Mouse (Mus musculus): ENCODE measurements around the gene Ms4a10.

The Ms4a10 gene

DNA sequence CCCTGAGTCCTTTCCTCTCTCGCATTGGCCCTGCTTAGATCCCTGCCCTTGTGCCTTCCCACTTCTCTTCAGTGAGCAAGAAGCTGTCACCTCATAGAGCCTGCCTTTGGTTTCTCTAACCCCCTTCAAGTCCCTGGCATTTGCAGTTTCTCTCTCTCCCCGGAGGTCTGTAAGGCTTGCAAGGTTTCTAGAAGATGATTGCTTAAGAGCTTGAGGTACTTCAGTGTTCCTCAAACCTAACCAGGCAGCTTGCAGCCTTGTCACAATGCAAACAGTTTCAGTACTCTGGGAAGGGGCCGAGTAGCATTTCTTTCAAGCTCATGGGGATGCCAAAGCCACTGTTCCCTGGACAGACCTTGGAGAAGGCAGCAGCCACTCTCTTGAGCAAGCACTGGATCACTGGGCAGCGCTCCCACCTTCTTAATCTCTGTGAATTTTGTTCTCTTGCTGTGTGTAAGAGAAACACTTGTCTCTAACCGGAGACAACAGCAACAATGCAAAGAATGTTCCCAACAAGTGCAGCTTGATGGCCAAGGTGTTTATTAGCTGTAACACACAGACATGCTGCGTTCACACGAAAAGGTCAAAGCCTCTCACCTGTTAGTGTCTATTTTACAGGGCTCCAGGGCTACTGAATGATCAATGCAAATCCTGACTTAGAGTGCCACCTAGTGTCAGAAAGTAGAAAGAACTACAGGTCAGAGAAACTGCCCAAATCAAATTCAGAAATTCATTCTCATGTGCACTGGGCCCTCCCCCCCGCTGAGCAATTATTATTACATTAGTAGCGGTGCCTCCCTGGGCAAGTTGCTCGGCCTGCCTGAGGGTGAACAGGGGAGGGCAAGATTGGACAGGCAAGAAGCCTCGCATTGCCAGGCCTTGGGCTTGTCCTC, 15.1 kb downstream of the Ms4a10 start:
- no peak for DNase-seq

- DNase-seq: peak; percentile 8
Measured at GRCm38 (mm10) chr19:10952021-10952939, 22.2 kb downstream of the Ms4a10 start.

- DNase-seq: no peak
Measured at GRCm38 (mm10) chr19:10949558-10949957, 24.9 kb downstream of the Ms4a10 start.

DNA sequence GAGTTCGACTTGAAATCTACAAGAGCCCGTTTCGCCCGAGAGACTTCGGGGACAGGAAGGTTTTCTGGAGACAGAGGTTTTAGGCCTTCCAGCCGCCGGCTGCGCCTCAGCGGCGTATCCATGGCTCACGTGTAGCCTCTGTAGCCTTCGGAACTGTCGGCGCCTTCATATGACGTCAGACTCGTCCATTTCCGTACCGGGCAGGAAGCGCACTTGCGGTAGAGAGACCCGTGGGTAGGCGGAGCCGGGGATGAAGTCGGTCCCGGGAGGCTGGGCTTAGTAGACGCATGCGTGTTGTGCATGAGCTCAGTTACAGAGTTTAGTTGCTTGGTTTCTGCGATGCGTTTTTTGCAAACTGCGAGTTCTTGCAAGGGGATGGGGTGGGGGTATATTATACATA, 25.4 kb downstream of the Ms4a10 start, which contains the start of gene Ccdc86:
Gene Ccdc86 (minus strand): TSS at position 155 of the 400 bp plus-strand sequence.
- peak; percentile 95 for DNase-seq

DNA sequence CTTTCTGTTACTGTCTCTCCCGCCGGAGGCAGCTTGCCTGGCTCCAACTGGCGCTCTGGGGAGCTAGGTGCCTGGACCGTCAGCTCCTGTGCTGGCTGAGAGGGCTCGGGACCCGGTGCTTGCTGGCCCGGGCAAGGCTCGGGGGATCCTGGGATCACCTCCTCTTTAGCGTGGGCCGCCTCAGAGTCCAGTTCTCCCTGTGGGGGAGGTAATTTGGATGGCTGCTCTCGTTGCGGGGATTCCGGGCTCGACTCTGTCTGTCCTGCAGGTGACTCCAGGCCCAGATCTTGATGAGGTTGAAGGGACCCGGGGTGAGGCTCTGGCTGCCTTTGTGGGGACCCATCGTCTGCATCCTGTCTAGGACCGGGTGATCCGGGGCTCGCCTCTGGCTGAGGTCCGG, 26.1 kb downstream of the Ms4a10 start:
- peak; percentile 8 for DNase-seq

GRCm38 (mm10) chr19:10947219-10947618, 27.3 kb downstream of the Ms4a10 start:
- no peak for DNase-seq

GRCm38 (mm10) chr19:10946506-10946905, 28.0 kb downstream of the Ms4a10 start:
- no peak for DNase-seq

DNA sequence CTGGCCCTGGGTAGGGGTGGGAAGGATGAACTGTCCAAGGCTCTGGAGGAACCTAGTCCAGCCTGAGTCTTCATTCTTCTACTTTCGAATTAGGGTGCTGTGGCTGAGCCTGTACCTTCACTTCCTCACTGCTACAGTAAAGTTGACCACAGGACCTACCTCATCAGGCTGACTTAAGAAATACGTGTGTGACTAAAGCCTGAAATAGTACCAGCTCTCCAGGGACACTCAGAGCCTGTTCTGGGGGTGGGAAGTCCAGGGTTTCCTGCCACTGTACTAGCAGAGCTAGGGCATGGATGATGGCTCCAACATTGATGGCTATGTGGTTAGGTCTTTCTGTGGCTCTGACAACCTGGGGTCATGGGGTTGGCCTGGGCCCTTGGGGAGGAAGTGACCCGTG, 30.5 kb downstream of the Ms4a10 start:
- no peak for DNase-seq

GRCm38 (mm10) chr19:10940801-10941457, 33.5 kb downstream of the Ms4a10 start:
- DNase-seq: no peak

- DNase-seq: peak; percentile 62
Measured at GRCm38 (mm10) chr19:10940097-10940800, 34.2 kb downstream of the Ms4a10 start.

DNA sequence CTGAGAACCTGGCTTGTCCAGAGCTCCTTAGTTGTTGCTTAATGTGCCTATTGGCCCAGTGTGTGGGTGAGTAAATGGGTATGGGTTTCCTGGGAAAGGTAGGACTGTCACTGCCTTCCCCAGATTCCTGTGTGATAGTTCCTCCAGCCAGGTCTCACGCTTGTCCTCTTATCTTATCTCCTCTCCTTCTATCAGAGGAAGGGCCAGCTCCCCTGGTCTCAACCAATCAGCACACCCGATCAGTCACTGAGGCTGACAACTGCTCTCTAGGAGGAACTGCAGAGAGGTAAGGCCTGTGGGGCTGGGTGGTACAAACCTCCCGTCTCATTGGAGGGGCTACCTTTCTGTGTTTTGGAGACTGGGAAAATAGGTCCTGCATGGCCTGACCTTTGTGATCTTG, 35.7 kb downstream of the Ms4a10 start:
- DNase-seq: no peak

DNA sequence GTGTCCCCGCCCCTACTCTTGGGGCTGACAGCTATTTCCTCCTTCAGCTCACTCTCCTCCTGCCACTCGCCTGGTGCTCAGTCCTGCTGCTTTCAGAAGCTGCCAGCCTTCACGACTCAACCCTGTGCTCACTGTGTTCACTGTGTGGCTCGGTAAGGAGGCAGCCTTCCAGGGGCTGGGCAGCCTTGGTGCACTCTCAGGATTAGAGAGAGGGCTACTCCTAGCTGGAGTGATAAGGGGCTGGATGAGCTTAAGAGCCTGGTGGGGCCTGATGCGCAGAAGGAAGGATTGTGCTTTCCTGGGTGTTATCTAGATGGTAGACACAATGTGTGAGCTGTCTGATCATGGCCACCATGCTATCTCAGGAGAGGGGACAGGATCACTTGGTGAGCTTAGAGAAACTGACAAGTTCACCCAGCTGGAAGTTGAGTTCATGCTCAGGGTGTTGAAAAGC, 37.3 kb downstream of the Ms4a10 start, which contains the start of gene Ptgdr2:
Gene Ptgdr2 (plus strand): TSS at position 51 of the 454 bp plus-strand sequence.
- DNase-seq: no peak

GRCm38 (mm10) chr19:10936077-10936476, 38.4 kb downstream of the Ms4a10 start:
- no peak for DNase-seq

- DNase-seq: no peak
Measured at GRCm38 (mm10) chr19:10935029-10935428, 39.4 kb downstream of the Ms4a10 start.

- no peak for DNase-seq
Measured at GRCm38 (mm10) chr19:10930641-10931040, 43.8 kb downstream of the Ms4a10 start.

- DNase-seq: no peak
Measured at GRCm38 (mm10) chr19:10926666-10927065, 47.8 kb downstream of the Ms4a10 start.

GRCm38 (mm10) chr19:10926123-10926621, 48.3 kb downstream of the Ms4a10 start:
- DNase-seq: peak; percentile 41

DNA sequence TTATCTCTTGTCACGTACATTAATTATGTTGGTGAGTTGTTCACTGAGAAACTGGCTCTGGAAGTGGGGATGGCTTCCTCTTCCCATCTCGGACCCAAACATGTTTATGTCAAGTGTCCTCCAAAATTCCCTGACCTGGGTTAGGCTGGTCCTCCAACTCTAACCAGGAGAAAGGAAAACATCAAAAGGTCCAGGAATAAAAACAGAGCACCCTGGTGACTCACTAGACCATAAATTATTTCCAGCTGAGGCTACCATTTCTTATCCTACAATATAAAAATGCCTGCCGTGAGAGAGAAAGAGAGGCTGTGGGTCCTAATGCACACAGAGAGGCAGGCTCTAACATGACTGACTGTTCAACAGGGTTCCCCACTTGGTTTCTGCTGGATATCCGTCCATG, 50.2 kb downstream of the Ms4a10 start:
- DNase-seq: no peak

DNA sequence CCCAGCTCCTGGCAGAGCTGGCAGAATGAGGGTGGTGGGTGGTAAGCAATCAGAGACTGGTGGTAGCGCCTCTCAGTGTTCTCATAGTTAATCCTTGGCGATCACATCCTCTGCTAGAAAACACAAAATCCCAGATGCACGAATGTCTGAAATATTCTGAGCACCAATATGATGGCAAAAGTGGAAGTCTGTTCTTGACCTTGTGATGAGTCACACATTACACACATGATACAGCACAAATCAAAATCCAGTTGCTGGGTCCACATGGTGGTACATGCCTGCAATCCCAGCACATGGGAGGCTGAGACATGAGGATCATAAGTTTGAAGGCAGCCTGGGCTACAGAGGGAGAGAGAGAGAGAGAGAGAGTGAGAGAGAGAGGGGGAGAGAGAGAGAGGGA, 53.4 kb downstream of the Ms4a10 start:
- no peak for DNase-seq

DNA sequence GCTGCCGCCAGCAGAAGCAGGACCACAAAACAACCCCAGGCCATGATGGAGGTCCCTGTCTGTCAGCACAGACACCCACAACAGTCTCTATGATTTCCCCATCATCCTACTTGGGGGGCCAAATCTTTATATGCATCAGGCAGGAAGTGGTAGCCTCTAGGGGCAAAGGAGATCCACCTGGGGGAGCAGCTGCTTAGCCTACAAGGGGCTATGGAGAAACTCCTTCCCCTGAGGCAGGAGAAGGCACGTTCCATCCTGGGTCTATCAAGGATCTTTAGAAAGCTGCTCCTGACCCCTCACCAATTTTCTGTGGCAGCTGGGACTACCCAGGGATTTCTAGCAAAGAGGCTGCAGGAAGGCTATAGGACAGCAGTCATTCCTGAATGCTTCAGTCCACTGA, 53.9 kb downstream of the Ms4a10 start, which contains the start of gene Zp1:
Gene Zp1 (minus strand): TSS at position 101 of the 400 bp plus-strand sequence.
- DNase-seq: no peak

DNA sequence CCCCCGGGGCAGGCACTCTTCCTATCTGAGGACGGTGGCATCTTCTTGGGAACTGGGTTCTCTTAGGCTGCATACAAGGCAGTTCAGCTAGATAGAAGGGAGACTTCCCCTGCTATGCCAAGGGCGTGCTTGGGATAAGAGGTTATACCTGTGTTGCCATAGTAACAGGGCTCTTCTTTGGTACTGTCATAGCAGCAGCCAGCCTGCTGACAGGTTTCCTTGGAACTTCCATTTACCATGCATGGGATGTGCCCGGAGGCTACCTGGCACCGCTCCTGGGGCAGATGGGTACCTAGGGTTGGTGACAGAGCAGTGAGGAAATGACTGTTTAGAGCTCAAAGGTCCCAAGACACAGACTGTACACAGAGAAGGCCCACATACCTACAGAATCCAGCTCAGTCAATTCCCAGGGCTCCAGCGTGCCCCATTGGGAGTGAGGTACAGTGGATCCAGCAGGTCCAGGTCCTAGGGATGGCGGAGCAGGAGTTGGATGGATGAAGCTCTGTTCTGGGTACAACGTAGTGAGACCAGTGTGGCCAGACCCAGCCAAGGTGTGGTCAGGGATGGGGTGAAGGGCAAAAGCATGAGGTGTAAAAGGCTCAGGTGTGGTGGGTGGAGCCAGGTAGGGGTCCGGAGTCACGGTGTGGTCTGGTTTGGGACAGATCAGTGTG, 56.0 kb downstream of the Ms4a10 start:
- no peak for DNase-seq

Measured in kidney, adult 11 months (tissue).